Mouse (Mus musculus) myocyte (in vitro differentiated cells): ENCODE results near the gene Sox6. TPM values are rescaled to one million over a fixed set of nuclear protein-coding genes. Genes with fewer than 3 reads are reported as not detected.

Experiments used
- H3K27me3 ChIP-seq: one replicate; pipeline ENCODE4 v1.6.1; 2011; ENCODE audit not compliant: control insufficient read depth, insufficient read depth, insufficient read length
- H3K36me3 ChIP-seq: one replicate; pipeline ENCODE4 v1.6.1; 2011; ENCODE audit not compliant: control insufficient read depth, insufficient read depth
- H3K4me2 ChIP-seq: one replicate; pipeline ENCODE4 v1.6.1; 2011; ENCODE audit warnings: low read depth, control low read depth
- H3K4me3 ChIP-seq: one replicate; pipeline ENCODE4 v1.5.1; 2011; ENCODE audit warnings: mild to moderate bottlenecking, control low read depth, moderate library complexity
- H3K79me2 ChIP-seq: one replicate; pipeline ENCODE4 v1.6.1; 2011; ENCODE audit not compliant: control insufficient read depth, insufficient read depth
- H3ac ChIP-seq: one replicate; pipeline ENCODE4 v1.6.1; 2011; ENCODE audit not compliant: control insufficient read depth, insufficient read length
- CEBPB ChIP-seq: IDR thresholded peaks from 2 replicates; pipeline ENCODE4 v1.6.1; 2011; ENCODE audit warnings: mild to moderate bottlenecking, moderate library complexity; ENCODE audit not compliant: poor library complexity, insufficient read depth, severe bottlenecking
- E2F4 ChIP-seq: IDR thresholded peaks from one replicate; pipeline ENCODE4 v1.6.1; 2011; ENCODE audit warnings: mild to moderate bottlenecking, control low read depth, moderate library complexity; ENCODE audit not compliant: insufficient read depth
- MAX ChIP-seq: IDR thresholded peaks from one replicate; pipeline ENCODE4 v1.6.1; 2011; ENCODE audit warnings: low read depth, mild to moderate bottlenecking, control low read depth
- MYOD1 ChIP-seq, 3 experiments: IDR thresholded peaks; one replicate each; pipeline ENCODE4 v1.6.1; 2011; ENCODE audit warnings: control low read depth in 2 of 3, low read depth in 2 of 3, mild to moderate bottlenecking in 2 of 3, moderate library complexity in 1 of 3; ENCODE audit not compliant: insufficient read length in 2 of 3, control insufficient read depth in 1 of 3
- MYOG ChIP-seq, 3 experiments: IDR thresholded peaks; one replicate each; pipeline ENCODE4 v1.6.1; 2011; ENCODE audit warnings: control low read depth in 2 of 3, low read depth in 2 of 3, mild to moderate bottlenecking in 2 of 3; ENCODE audit not compliant: insufficient read length in 2 of 3, control insufficient read depth in 1 of 3, insufficient read depth in 1 of 3
- POLR2A ChIP-seq: IDR thresholded peaks from one replicate; pipeline ENCODE4 v1.6.1; 2011; ENCODE audit warnings: low read depth, mild to moderate bottlenecking, control low read depth, moderate library complexity; ENCODE audit not compliant: insufficient read length
- POLR2AphosphoS2 ChIP-seq: IDR thresholded peaks from one replicate; pipeline ENCODE4 v1.6.1; 2011; ENCODE audit warnings: low read depth, control low read depth; ENCODE audit not compliant: insufficient read length
- REST ChIP-seq: IDR thresholded peaks from one replicate; pipeline ENCODE4 v1.6.1; 2011; ENCODE audit warnings: mild to moderate bottlenecking, control low read depth, moderate library complexity; ENCODE audit not compliant: insufficient read depth, insufficient read length
- SRF ChIP-seq: IDR thresholded peaks from one replicate; pipeline ENCODE4 v1.6.1; 2011; ENCODE audit warnings: low read depth; ENCODE audit not compliant: control insufficient read depth, insufficient read length
- TCF12 ChIP-seq: IDR thresholded peaks from one replicate; pipeline ENCODE4 v1.6.1; 2011; ENCODE audit warnings: mild to moderate bottlenecking, control low read depth; ENCODE audit not compliant: poor library complexity, insufficient read depth, severe bottlenecking
- TCF3 ChIP-seq: IDR thresholded peaks from one replicate; pipeline ENCODE4 v1.6.1; 2011; ENCODE audit warnings: low read depth, control low read depth; ENCODE audit not compliant: insufficient read length
- USF1 ChIP-seq: IDR thresholded peaks from one replicate; pipeline ENCODE4 v1.6.1; 2011; ENCODE audit warnings: low read depth, mild to moderate bottlenecking, control low read depth, moderate library complexity
- polyA plus RNA-seq: library from polyadenylated mRNA; unstranded; fragments of >200 nt; fragmentation: generic; extraction: Trizol; gene quantifications from one replicate; pipeline ENCODE4 v1.2.1, GENCODE M21; 2012; ENCODE audit warnings: missing spikeins

The Sox6 gene
- polyA plus RNA-seq, 1 experiment: 0.11 TPM

GRCm38 (mm10) chr7:115645971-115646447 lies 392.6 kb downstream of the Sox6 start:
- TF ChIP-seq POLR2A (no peak), E2F4 (no peak), TCF3 (no peak), TCF12 (no peak), MYOD1 (IDR thresholded peaks at IDR 0.05; ENCODE audit: control insufficient read depth in 1 of 3, insufficient read length in 2 of 3, low read depth in 2 of 3) (no peak), MAX (no peak), USF1 (no peak)
- H3K4me2 ChIP-seq: no peak overlapping the region

GRCm38 (mm10) chr7:115645272-115645970 lies 393.2 kb downstream of the Sox6 start:
- H3ac ChIP-seq: no peak overlapping the region
- H3K4me2 ChIP-seq: no peak overlapping the region
- H3K79me2 ChIP-seq: no peaks in the 10 kb centered on the region
- no peaks in the 10 kb centered on the region for H3K36me3 ChIP-seq
- no peaks in the 10 kb centered on the region for H3K27me3 ChIP-seq
- TF ChIP-seq CEBPB: no peak
- TF ChIP-seq MYOD1 (IDR thresholded peaks at IDR 0.05; ENCODE audit: control insufficient read depth in 1 of 3, insufficient read length in 2 of 3, low read depth in 2 of 3): no peak
- H3K4me3 ChIP-seq: no peak overlapping the region

More at GRCm38 (mm10) chr7:115645971-115646447, 392.6 kb downstream of the Sox6 start:
- Histone ChIP-seq H3K79me2 (no peaks in the 10 kb centered on the region), H3K27me3 (no peaks in the 10 kb centered on the region), H3K36me3 (no peaks in the 10 kb centered on the region), H3K4me3 (no peak overlapping the region), H3ac (no peak overlapping the region)

- Histone ChIP-seq H3ac (no peak overlapping the region), H3K79me2 (no peaks in the 10 kb centered on the region), H3K4me3 (no peak overlapping the region), H3K36me3 (no peaks in the 10 kb centered on the region), H3K4me2 (no peak overlapping the region), H3K27me3 (no peaks in the 10 kb centered on the region)
- TF ChIP-seq POLR2AphosphoS2: no peak
- no peak for TF ChIP-seq E2F4
- TF ChIP-seq MYOG (IDR thresholded peaks at IDR 0.05; ENCODE audit: control insufficient read depth in 1 of 3, insufficient read depth in 1 of 3, insufficient read length in 2 of 3, low read depth in 2 of 3): no peak
- TF ChIP-seq USF1: no peak
- TF ChIP-seq POLR2A: no peak
- no peak for TF ChIP-seq CEBPB
- no peak for TF ChIP-seq TCF3
These were observed 407.9 kb downstream of the Sox6 start for GRCm38 (mm10) chr7:115630691-115631090.

GRCm38 (mm10) chr7:115630287-115630686 lies 408.3 kb downstream of the Sox6 start:
- TF ChIP-seq E2F4: no peak
- no peak overlapping the region for H3K4me2 ChIP-seq
- H3ac ChIP-seq: no peak overlapping the region
- H3K79me2 ChIP-seq: no peaks in the 10 kb centered on the region
- no peaks in the 10 kb centered on the region for H3K27me3 ChIP-seq
- H3K4me3 ChIP-seq: no peak overlapping the region
- no peaks in the 10 kb centered on the region for H3K36me3 ChIP-seq

GRCm38 (mm10) chr7:115628766-115629165 lies 409.8 kb downstream of the Sox6 start:
- Histone ChIP-seq H3K4me3 (no peak overlapping the region), H3K36me3 (no peaks in the 10 kb centered on the region), H3ac (no peak overlapping the region), H3K27me3 (no peaks in the 10 kb centered on the region), H3K4me2 (no peak overlapping the region), H3K79me2 (no peaks in the 10 kb centered on the region)
- TF ChIP-seq CEBPB (no peak), REST (no peak), MYOG (IDR thresholded peaks at IDR 0.05; ENCODE audit: control insufficient read depth in 1 of 3, insufficient read depth in 1 of 3, insufficient read length in 2 of 3, low read depth in 2 of 3) (no peak), MYOD1 (IDR thresholded peaks at IDR 0.05; ENCODE audit: control insufficient read depth in 1 of 3, insufficient read length in 2 of 3, low read depth in 2 of 3) (no peak), SRF (no peak)

GRCm38 (mm10) chr7:115625956-115626355 lies 412.6 kb downstream of the Sox6 start:
- no peak for TF ChIP-seq TCF3
- no peak for TF ChIP-seq REST
- no peak for TF ChIP-seq POLR2AphosphoS2
- TF ChIP-seq POLR2A: no peak
- no peak for TF ChIP-seq MAX
- no peak for TF ChIP-seq USF1
- TF ChIP-seq E2F4: no peak
- TF ChIP-seq SRF: no peak
- TF ChIP-seq TCF12: no peak
- TF ChIP-seq MYOD1 (IDR thresholded peaks at IDR 0.05; ENCODE audit: control insufficient read depth in 1 of 3, insufficient read length in 2 of 3, low read depth in 2 of 3): no peak
- TF ChIP-seq MYOG (IDR thresholded peaks at IDR 0.05; ENCODE audit: control insufficient read depth in 1 of 3, insufficient read depth in 1 of 3, insufficient read length in 2 of 3, low read depth in 2 of 3): no peak
- no peak for TF ChIP-seq CEBPB
- H3K79me2 ChIP-seq: no peaks in the 10 kb centered on the region
- no peak overlapping the region for H3K4me2 ChIP-seq
- H3ac ChIP-seq: no peak overlapping the region
- no peak overlapping the region for H3K4me3 ChIP-seq
- no peaks in the 10 kb centered on the region for H3K36me3 ChIP-seq
- no peaks in the 10 kb centered on the region for H3K27me3 ChIP-seq
